Mouse (Mus musculus) liver, embryonic 16.5 days (tissue): ENCODE results near the gene Eps8. TPM values are rescaled to one million over a fixed set of nuclear protein-coding genes. Genes with fewer than 3 reads are reported as not detected.
A peak's percentile ranks its signal among the peaks of the same experiment; 100 is the strongest.

Experiments used
- ATAC-seq: fragments of 200-750 bp; cut with Nextera tagmentation; 2 replicates; pipeline ENCODE4 v1.8.0; 2017; ENCODE audit warnings: low read depth, mild to moderate bottlenecking, moderate number of reproducible peaks, moderate library complexity
- H3K27ac ChIP-seq: fragments of 300-500 bp; sonication (generic); 2 replicates; pipeline ENCODE4 v1.5.1; 2014; ENCODE audit warnings: mild to moderate bottlenecking, low read length
- H3K27me3 ChIP-seq: fragments of 300-500 bp; sonication (generic); 2 replicates; pipeline ENCODE4 v1.6.1; 2014; ENCODE audit warnings: low read depth, low read length, mixed read lengths; ENCODE audit not compliant: control insufficient read depth, insufficient read depth
- H3K36me3 ChIP-seq: fragments of 300-500 bp; sonication (generic); 2 replicates; pipeline ENCODE4 v1.6.1; 2014; ENCODE audit warnings: mild to moderate bottlenecking; ENCODE audit not compliant: control insufficient read depth, insufficient read depth
- H3K4me1 ChIP-seq: fragments of 300-500 bp; sonication (generic); 2 replicates; pipeline ENCODE4 v1.6.1; 2014; ENCODE audit warnings: low read depth, low read length, mixed read lengths; ENCODE audit not compliant: control insufficient read depth
- H3K4me2 ChIP-seq: fragments of 300-500 bp; sonication (generic); 2 replicates; pipeline ENCODE4 v1.6.1; 2014; ENCODE audit warnings: low read depth, low read length, mixed read lengths
- H3K4me3 ChIP-seq: fragments of 300-500 bp; sonication (generic); 2 replicates; pipeline ENCODE4 v1.5.1; 2014; ENCODE audit warnings: low read depth, mild to moderate bottlenecking, low read length
- H3K9ac ChIP-seq: fragments of 300-500 bp; sonication (generic); 2 replicates; pipeline ENCODE4 v1.6.1; 2014; ENCODE audit warnings: low read depth, low read length
- H3K9me3 ChIP-seq: fragments of 300-500 bp; sonication (generic); replicated peaks from 2 replicates; pipeline ENCODE4 v1.6.1; 2016; ENCODE audit warnings: low read length; ENCODE audit not compliant: control insufficient read depth
- WGBS: fragments of 180-500 bp; shearing (Covaris S2); extraction: QIAGEN DNeasy Blood & Tissue Kit; methylation state at CpG from one replicate; pipeline ENCODE4 v1.1.7; 2014; ENCODE audit not compliant: insufficient replicate concordance; 5-methylcytosine and 5-hydroxymethylcytosine counted together
- polyA plus RNA-seq: library from polyadenylated mRNA; unstranded; fragments of >200 nt; fragmentation: Nextera tagmentation; extraction: Ambion mirVana; gene quantifications from 2 replicates; pipeline ENCODE4 v1.2.1, GENCODE M21; 2015

Gene Eps8
- polyA plus RNA-seq, 1 experiment from 2014 or later: 3.7 TPM

DNA sequence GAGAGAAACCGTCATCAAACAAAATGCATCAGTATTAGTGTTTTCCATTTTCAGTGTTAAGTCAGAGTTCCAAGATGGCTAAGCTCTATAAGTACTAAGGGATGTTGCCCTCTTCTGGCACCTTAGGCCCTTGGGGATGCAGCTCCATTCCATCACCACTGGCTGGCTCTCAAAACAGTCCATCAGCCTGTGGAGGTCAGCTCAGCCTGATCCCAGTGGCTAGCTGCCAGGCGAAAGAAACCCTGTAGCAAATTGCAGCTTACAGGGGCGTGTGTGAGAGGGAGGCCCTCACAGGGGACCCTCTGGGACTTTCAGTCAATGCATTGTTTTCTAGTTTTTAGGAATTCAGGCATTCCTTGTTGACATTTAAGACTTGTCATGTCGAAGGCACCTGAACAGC is 40.8 kb downstream of the Eps8 start:
- Histone ChIP-seq H3K9me3 (no peaks in the 10 kb centered on the region), H3K27me3 (no peaks in the 10 kb centered on the region), H3K4me1 (no peaks in the 10 kb centered on the region), H3K4me3 (no peak overlapping the region), H3K9ac (no peak overlapping the region), H3K36me3 (no peaks in the 10 kb centered on the region), H3K4me2 (no peak overlapping the region), H3K27ac (no peak overlapping the region)
- ATAC-seq: no peak
- WGBS: 60% methylated on average over 4 of the region's 4 CpGs

- Histone ChIP-seq H3K36me3 (no peaks in the 10 kb centered on the region), H3K4me3 (no peak overlapping the region), H3K27me3 (no peaks in the 10 kb centered on the region), H3K4me2 (no peak overlapping the region), H3K9me3 (no peaks in the 10 kb centered on the region), H3K4me1 (no peaks in the 10 kb centered on the region), H3K9ac (no peak overlapping the region), H3K27ac (no peak overlapping the region)
- 50% methylated on average over 2 of the region's 2 CpGs for WGBS
- no peak for ATAC-seq
Observed at GRCm38 (mm10) chr6:137612071-137612547, 42.6 kb downstream of the Eps8 start.

- no peaks in the 10 kb centered on the region for H3K4me1 ChIP-seq
- no peak overlapping the region for H3K27ac ChIP-seq
- no peak overlapping the region for H3K4me2 ChIP-seq
- H3K36me3 ChIP-seq: no peaks in the 10 kb centered on the region
- H3K9ac ChIP-seq: no peak overlapping the region
- WGBS: 74% methylated on average over 17 of the region's 17 CpGs
- no peak for ATAC-seq
- no peak overlapping the region for H3K4me3 ChIP-seq
- H3K27me3 ChIP-seq: no peaks in the 10 kb centered on the region
- H3K9me3 ChIP-seq: no peaks in the 10 kb centered on the region
Observed at GRCm38 (mm10) chr6:137608160-137608930, 46.3 kb downstream of the Eps8 start.

- H3K9me3 ChIP-seq: no peaks in the 10 kb centered on the region
- H3K4me2 ChIP-seq: no peak overlapping the region
- H3K27ac ChIP-seq: no peak overlapping the region
- no peaks in the 10 kb centered on the region for H3K4me1 ChIP-seq
- H3K4me3 ChIP-seq: no peak overlapping the region
- 62% methylated on average over 7 of the region's 7 CpGs for WGBS
- no peak for ATAC-seq
- H3K36me3 ChIP-seq: no peaks in the 10 kb centered on the region
- no peak overlapping the region for H3K9ac ChIP-seq
- H3K27me3 ChIP-seq: no peaks in the 10 kb centered on the region
Observed at GRCm38 (mm10) chr6:137606541-137606940, 48.1 kb downstream of the Eps8 start.

GRCm38 (mm10) chr6:137604417-137605248 is 50.0 kb downstream of the Eps8 start:
- ATAC-seq: no peak
- no peaks in the 10 kb centered on the region for H3K4me1 ChIP-seq
- H3K4me3 ChIP-seq: no peak overlapping the region
- 70% methylated on average over 4 of the region's 4 CpGs for WGBS
- no peak overlapping the region for H3K9ac ChIP-seq
- H3K4me2 ChIP-seq: no peak overlapping the region
- no peaks in the 10 kb centered on the region for H3K36me3 ChIP-seq
- H3K9me3 ChIP-seq: no peaks in the 10 kb centered on the region
- no peaks in the 10 kb centered on the region for H3K27me3 ChIP-seq
- H3K27ac ChIP-seq: no peak overlapping the region

DNA sequence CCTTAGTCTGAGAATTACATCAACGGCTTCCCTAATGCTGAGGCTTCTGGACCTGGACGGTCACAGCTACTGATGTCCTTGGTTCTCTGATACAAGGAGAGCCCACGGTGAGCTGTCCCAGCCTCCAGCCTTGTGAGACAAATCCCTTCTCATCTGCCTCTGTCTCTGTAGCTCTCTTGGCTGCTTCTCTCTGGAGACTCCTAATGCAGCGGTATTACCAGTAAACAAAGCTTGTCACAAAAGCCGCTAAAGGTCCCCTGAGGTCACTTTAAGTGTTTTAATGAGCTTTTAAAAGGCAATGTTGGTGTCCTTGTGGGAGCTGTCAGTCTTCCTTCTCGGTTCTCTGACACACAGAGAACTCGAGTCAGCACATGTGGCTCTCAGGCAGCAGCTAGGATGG is 56.4 kb downstream of the Eps8 start:
- Histone ChIP-seq H3K9me3 (no peaks in the 10 kb centered on the region; the same call in 1 of the 2 replicates), H3K4me1 (no peaks in the 10 kb centered on the region), H3K4me2 (no peak overlapping the region), H3K27me3 (no peaks in the 10 kb centered on the region), H3K36me3 (no peaks in the 10 kb centered on the region), H3K9ac (no peak overlapping the region), H3K4me3 (no peak overlapping the region), H3K27ac (no peak overlapping the region)
- WGBS: 51% methylated on average over 7 of the region's 7 CpGs
- ATAC-seq: no peak

- H3K4me2 ChIP-seq: no peak overlapping the region
- H3K9me3 ChIP-seq: no peaks in the 10 kb centered on the region; the same call in 1 of the 2 replicates
- WGBS: 73% methylated on average over 8 of the region's 8 CpGs
- ATAC-seq: 0 out of 2 replicates have a peak, but pooled peaks have one; percentile 27
- H3K27me3 ChIP-seq: no peaks in the 10 kb centered on the region
- no peak overlapping the region for H3K9ac ChIP-seq
- H3K36me3 ChIP-seq: no peaks in the 10 kb centered on the region
- no peak overlapping the region for H3K27ac ChIP-seq
- no peak overlapping the region for H3K4me3 ChIP-seq
- H3K4me1 ChIP-seq: no peaks in the 10 kb centered on the region
Observed at GRCm38 (mm10) chr6:137597442-137598058, 57.1 kb downstream of the Eps8 start.

- 82% methylated on average over 10 of the region's 10 CpGs for WGBS
- Histone ChIP-seq H3K9me3 (no peaks in the 10 kb centered on the region; the same call in 1 of the 2 replicates), H3K9ac (no peak overlapping the region), H3K27me3 (no peaks in the 10 kb centered on the region), H3K4me2 (no peak overlapping the region), H3K27ac (no peak overlapping the region), H3K4me3 (no peak overlapping the region), H3K36me3 (no peaks in the 10 kb centered on the region), H3K4me1 (no peaks in the 10 kb centered on the region)
- no peak for ATAC-seq
Observed at GRCm38 (mm10) chr6:137592582-137592981, 62.1 kb downstream of the Eps8 start.
